Mouse (Mus musculus) hindbrain, embryonic 12.5 days (tissue): Measurements from ENCODE around the gene Stxbp1. TPM values are rescaled to one million over a fixed set of nuclear protein-coding genes. Genes with fewer than 3 reads are reported as not detected.
"Not testable (repeated sequence)": the region's sequence is repeated elsewhere in the genome, so short reads cannot be mapped to it uniquely, and the experiment has no call there.

Experiments used
- ATAC-seq: fragments of 200-750 bp; cut with Nextera tagmentation; 2 replicates; pipeline ENCODE4 v1.8.0; 2017; ENCODE audit warnings: moderate TSS enrichment; ENCODE audit not compliant: low FRiP score
- H3K27ac ChIP-seq: fragments of 300-500 bp; sonication (generic); 2 replicates; pipeline ENCODE4 v1.5.1; 2016; ENCODE audit warnings: mild to moderate bottlenecking
- H3K27me3 ChIP-seq: fragments of 300-500 bp; sonication (generic); 2 replicates; pipeline ENCODE4 v1.6.1; 2016; ENCODE audit warnings: mild to moderate bottlenecking
- H3K36me3 ChIP-seq: fragments of 300-500 bp; sonication (generic); 2 replicates; pipeline ENCODE4 v1.6.1; 2016; ENCODE audit warnings: mild to moderate bottlenecking
- H3K4me1 ChIP-seq: fragments of 300-500 bp; sonication (generic); 2 replicates; pipeline ENCODE4 v1.6.1; 2016
- H3K4me2 ChIP-seq: fragments of 300-500 bp; sonication (generic); replicated peaks from 2 replicates; pipeline ENCODE4 v1.6.1; 2016; ENCODE audit warnings: mild to moderate bottlenecking
- H3K4me3 ChIP-seq: fragments of 300-500 bp; sonication (generic); 2 replicates; pipeline ENCODE4 v1.5.1; 2016; ENCODE audit warnings: mild to moderate bottlenecking
- H3K9ac ChIP-seq: fragments of 300-500 bp; sonication (generic); 2 replicates; pipeline ENCODE4 v1.6.1; 2016; ENCODE audit warnings: mild to moderate bottlenecking, moderate library complexity
- H3K9me3 ChIP-seq: fragments of 300-500 bp; sonication (generic); replicated peaks from 2 replicates; pipeline ENCODE4 v1.6.1; 2016; ENCODE audit warnings: mild to moderate bottlenecking
- WGBS: fragments of 180-500 bp; shearing (Covaris S2); methylation state at CpG from one replicate; pipeline ENCODE4 v1.1.7; 2016; 5-methylcytosine and 5-hydroxymethylcytosine counted together
- polyA plus RNA-seq: library from polyadenylated mRNA; unstranded; fragments of >200 nt; fragmentation: Nextera tagmentation; extraction: Ambion mirVana; gene quantifications from 2 replicates; pipeline ENCODE4 v1.2.1, GENCODE M21; 2016

Stxbp1 gene
- polyA plus RNA-seq, 1 experiment from 2014 or later, result 102 TPM

DNA sequence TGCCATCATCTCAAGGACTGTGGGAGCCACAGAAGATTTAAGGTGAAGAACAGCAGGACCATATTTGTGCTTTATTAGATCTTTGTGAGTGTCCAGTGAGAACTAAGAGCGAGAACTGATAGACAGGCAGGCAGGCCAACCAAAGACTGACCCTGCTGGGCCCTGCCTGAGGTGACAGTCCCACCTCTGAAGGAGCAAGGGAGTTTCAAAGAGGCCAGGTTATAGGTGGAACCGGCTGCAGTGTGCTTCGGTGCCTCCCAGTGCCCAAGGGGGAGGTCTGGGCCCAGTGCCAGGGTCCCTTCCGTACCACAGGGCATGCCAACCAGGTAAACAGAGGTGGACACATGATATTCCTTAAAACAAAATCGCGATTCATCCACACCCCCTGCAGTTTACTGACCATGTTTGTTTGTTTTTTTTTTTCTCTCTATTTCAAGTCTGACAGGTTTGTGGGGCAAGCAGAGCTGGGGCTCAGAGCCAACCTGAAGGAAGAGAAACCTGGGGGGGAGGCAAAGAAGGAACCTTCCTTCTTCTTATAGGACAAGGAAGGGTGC lies 22.8 kb upstream of the Stxbp1 start:
- no peak for ATAC-seq
- H3K4me3 ChIP-seq, result no peak overlapping the region
- 48% methylated on average over 6 of the region's 6 CpGs for WGBS

GRCm38 (mm10) chr2:32867354-32867753 lies 20.3 kb upstream of the Stxbp1 start:
- Histone ChIP-seq H3K27me3 (no peaks in the 10 kb centered on the region), H3K4me1 (no peaks in the 10 kb centered on the region), H3K4me2 (no peak overlapping the region), H3K9ac (no peak overlapping the region), H3K4me3 (no peak overlapping the region), H3K27ac (no peak overlapping the region), H3K9me3 (no peaks in the 10 kb centered on the region), H3K36me3 (no peaks in the 10 kb centered on the region)
- no peak for ATAC-seq
- 79% methylated on average over 4 of the region's 4 CpGs for WGBS

More for the DNA sequence above, 22.8 kb upstream of the Stxbp1 start:
- H3K4me2 ChIP-seq, result no peak overlapping the region
- no peak overlapping the region for H3K9ac ChIP-seq
- no peaks in the 10 kb centered on the region for H3K36me3 ChIP-seq
- no peaks in the 10 kb centered on the region for H3K9me3 ChIP-seq
- H3K4me1 ChIP-seq, result peaks cover 9% of the 10 kb centered on the region
- H3K27me3 ChIP-seq, result no peaks in the 10 kb centered on the region
- H3K27ac ChIP-seq, result no peak overlapping the region

DNA sequence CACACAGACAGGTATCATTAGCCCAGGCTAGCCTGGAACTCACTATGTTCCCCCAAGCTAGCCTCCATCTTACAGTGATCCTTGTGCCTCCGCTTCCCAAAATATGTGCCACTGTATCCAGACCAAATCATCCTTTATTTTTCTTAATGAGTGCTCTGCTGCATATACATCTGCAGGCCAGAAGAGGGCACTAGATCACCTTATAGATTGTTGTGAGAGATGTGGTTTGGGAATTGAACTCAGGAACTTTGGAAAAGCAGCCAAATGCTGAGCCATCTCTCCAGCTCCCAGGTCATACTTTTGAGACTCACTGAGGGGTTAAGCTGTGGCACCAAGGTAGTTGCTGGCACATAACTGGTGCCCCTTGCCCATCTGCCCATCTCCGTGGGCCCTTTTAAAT lies 17.7 kb upstream of the Stxbp1 start:
- no peak overlapping the region for H3K4me3 ChIP-seq
- H3K27me3 ChIP-seq, result no peaks in the 10 kb centered on the region
- H3K36me3 ChIP-seq, result no peaks in the 10 kb centered on the region
- no peak overlapping the region for H3K4me2 ChIP-seq
- H3K4me1 ChIP-seq, result no peaks in the 10 kb centered on the region
- H3K27ac ChIP-seq, result no peak overlapping the region
- H3K9me3 ChIP-seq, result no peaks in the 10 kb centered on the region
- 66% methylated on average over 2 of the region's 2 CpGs for WGBS
- H3K9ac ChIP-seq, result no peak overlapping the region
- ATAC-seq, result no peak

GRCm38 (mm10) chr2:32863317-32863716 lies 16.3 kb upstream of the Stxbp1 start:
- WGBS, result 90% methylated on average over 3 of the region's 3 CpGs
- Histone ChIP-seq H3K9ac (no peak overlapping the region), H3K9me3 (no peaks in the 10 kb centered on the region), H3K4me1 (no peaks in the 10 kb centered on the region), H3K27ac (no peak overlapping the region), H3K4me2 (no peak overlapping the region), H3K4me3 (no peak overlapping the region), H3K27me3 (no peaks in the 10 kb centered on the region), H3K36me3 (no peaks in the 10 kb centered on the region)
- no peak for ATAC-seq

GRCm38 (mm10) chr2:32860799-32861198 lies 13.8 kb upstream of the Stxbp1 start:
- no peak overlapping the region for H3K4me3 ChIP-seq
- H3K27me3 ChIP-seq, result no peaks in the 10 kb centered on the region
- no peaks in the 10 kb centered on the region for H3K9me3 ChIP-seq
- WGBS, result 82% methylated on average over 8 of the region's 8 CpGs
- no peak overlapping the region for H3K27ac ChIP-seq
- no peaks in the 10 kb centered on the region; the same call in 1 of the 2 replicates for H3K4me1 ChIP-seq
- ATAC-seq, result no peak
- H3K9ac ChIP-seq, result no peak overlapping the region
- no peaks in the 10 kb centered on the region for H3K36me3 ChIP-seq
- H3K4me2 ChIP-seq, result no peak overlapping the region

- WGBS, result 83% methylated on average over 5 of the region's 5 CpGs
- Histone ChIP-seq H3K4me1 (no peaks in the 10 kb centered on the region; the same call in 1 of the 2 replicates), H3K27me3 (no peaks in the 10 kb centered on the region), H3K27ac (no peak overlapping the region), H3K36me3 (no peaks in the 10 kb centered on the region), H3K4me2 (no peak overlapping the region), H3K9me3 (no peaks in the 10 kb centered on the region), H3K9ac (no peak overlapping the region), H3K4me3 (no peak overlapping the region)
- ATAC-seq, result no peak
These were observed 12.6 kb upstream of the Stxbp1 start for GRCm38 (mm10) chr2:32859622-32860012.

GRCm38 (mm10) chr2:32859010-32859621 lies 12.1 kb upstream of the Stxbp1 start:
- Histone ChIP-seq H3K9ac (no peak overlapping the region), H3K27ac (no peak overlapping the region), H3K4me2 (no peak overlapping the region), H3K4me1 (no peaks in the 10 kb centered on the region; the same call in 1 of the 2 replicates), H3K36me3 (no peaks in the 10 kb centered on the region), H3K4me3 (no peak overlapping the region), H3K9me3 (no peaks in the 10 kb centered on the region), H3K27me3 (no peaks in the 10 kb centered on the region)
- peak; percentile 51 for ATAC-seq
- WGBS, result 47% methylated on average over 10 of the region's 10 CpGs

DNA sequence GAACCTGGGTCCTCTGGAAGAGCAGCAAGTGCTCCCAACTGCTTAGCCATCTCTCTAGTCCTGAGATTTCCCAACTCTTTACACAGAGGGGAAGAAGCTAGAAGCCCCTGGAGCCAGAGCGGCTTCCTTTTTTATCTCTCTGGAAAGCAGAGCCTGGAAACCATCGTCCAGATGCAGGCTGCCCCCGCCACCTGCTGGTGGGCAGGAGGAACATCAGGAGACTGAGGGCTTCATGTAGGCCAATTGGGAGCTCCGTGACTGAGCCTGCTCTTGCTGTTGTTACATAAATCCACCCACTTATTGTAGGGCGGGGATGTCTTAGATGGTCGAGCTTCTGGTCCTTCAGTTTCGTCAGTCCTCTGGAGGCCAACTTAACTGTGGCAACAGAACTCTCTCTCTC lies 10.5 kb upstream of the Stxbp1 start:
- Histone ChIP-seq H3K4me2 (no peak overlapping the region), H3K9ac (no peak overlapping the region), H3K27ac (no peak overlapping the region), H3K27me3 (peaks cover 4% of the 10 kb centered on the region; the same call in 1 of the 2 replicates), H3K9me3 (no peaks in the 10 kb centered on the region), H3K4me1 (peaks cover under 1% of the 10 kb centered on the region), H3K36me3 (no peaks in the 10 kb centered on the region), H3K4me3 (no peak overlapping the region)
- ATAC-seq, result 0 out of 2 replicates have a peak, but pooled peaks have one; percentile 42
- 2% methylated on average over 7 of the region's 7 CpGs for WGBS

- H3K27ac ChIP-seq, result no peak overlapping the region
- no peaks in the 10 kb centered on the region for H3K9me3 ChIP-seq
- H3K9ac ChIP-seq, result no peak overlapping the region
- ATAC-seq, result no peak
- no peak overlapping the region for H3K4me3 ChIP-seq
- H3K27me3 ChIP-seq, result peaks cover 19% of the 10 kb centered on the region
- 40% methylated on average over 5 of the region's 5 CpGs for WGBS
- H3K4me1 ChIP-seq, result peaks cover 7% of the 10 kb centered on the region
- H3K4me2 ChIP-seq, result no peak overlapping the region
- no peaks in the 10 kb centered on the region for H3K36me3 ChIP-seq
These were observed 8.9 kb upstream of the Stxbp1 start for GRCm38 (mm10) chr2:32855790-32856465.

DNA sequence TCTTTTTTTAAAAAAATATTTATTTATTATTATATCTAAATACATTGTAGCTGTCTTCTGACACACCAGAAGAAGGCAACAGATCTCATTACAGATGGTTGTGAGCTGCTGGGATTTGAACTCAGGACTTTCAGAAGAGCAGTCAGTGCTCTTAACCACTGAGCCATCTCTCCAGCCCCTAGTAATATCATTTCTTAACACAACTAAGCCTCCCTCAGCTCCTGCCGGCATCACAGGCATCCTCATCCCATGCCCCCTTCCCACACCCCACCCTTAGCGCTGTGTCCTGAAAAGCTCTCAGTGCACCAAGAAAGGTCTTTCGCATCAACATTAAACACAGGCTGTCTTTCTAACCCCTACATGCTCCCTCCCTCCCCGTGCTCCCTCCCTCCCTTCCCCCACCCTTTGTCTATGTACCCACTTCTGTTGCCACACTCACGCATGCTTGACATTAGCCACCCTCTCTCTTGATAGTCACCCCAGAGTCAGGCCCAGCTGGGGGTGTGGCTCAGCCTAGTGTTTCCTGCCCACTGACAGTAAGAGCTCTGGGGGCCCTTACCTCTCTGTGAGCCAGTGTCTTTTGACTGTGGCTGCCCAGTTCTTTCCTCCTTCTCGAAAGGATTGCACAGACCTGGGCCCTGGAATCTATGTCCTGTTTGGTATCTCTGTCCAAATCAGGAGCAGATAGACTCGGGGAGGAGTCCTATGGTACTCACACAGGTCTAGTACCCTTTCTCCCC lies 8.2 kb upstream of the Stxbp1 start:
- H3K9ac ChIP-seq, result no peak overlapping the region
- no peaks in the 10 kb centered on the region for H3K9me3 ChIP-seq
- no peak overlapping the region for H3K4me3 ChIP-seq
- H3K27ac ChIP-seq, result no peak overlapping the region
- no peaks in the 10 kb centered on the region for H3K36me3 ChIP-seq
- H3K4me2 ChIP-seq, result no peak overlapping the region
- 69% methylated on average over 7 of the region's 7 CpGs for WGBS
- H3K27me3 ChIP-seq, result peaks cover 21% of the 10 kb centered on the region
- H3K4me1 ChIP-seq, result peaks cover 7% of the 10 kb centered on the region
- ATAC-seq, result no peak

DNA sequence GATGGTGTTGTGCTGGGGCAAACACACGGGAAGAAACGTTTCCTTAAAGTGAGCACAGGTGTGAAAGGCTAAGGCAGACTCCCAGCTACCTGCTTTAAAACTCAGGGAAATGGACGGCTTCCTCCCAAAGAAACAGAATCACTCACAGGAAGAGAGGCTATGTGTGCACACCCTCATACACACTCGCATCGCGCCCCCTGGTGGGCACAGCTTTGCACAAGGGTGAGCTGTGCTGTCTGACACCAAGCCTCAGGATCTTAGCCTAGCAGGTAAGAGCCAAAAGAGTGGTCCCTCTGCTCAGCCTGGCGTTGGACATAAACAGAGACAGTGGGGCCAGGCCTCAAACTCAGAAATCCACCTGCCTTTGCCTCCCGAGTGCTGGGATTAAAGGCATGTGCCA lies 7.2 kb upstream of the Stxbp1 start:
- Histone ChIP-seq H3K36me3 (no peaks in the 10 kb centered on the region), H3K27me3 (peaks cover 21% of the 10 kb centered on the region), H3K4me1 (peaks cover 7% of the 10 kb centered on the region), H3K9me3 (no peaks in the 10 kb centered on the region), H3K27ac (no peak overlapping the region), H3K4me2 (no peak overlapping the region), H3K4me3 (no peak overlapping the region), H3K9ac (no peak overlapping the region)
- 9% methylated on average over 8 of the region's 8 CpGs for WGBS
- 0 out of 2 replicates have a peak, but pooled peaks have one; percentile 55 for ATAC-seq

- H3K4me3 ChIP-seq, H3K36me3 ChIP-seq, H3K4me1 ChIP-seq, H3K27ac ChIP-seq, ATAC-seq, H3K9me3 ChIP-seq, H3K4me2 ChIP-seq, H3K9ac ChIP-seq: not testable (repeated sequence)
- 65% methylated on average over 4 of the region's 4 CpGs for WGBS
- peaks cover 21% of the 10 kb centered on the region for H3K27me3 ChIP-seq
These were observed 6.7 kb upstream of the Stxbp1 start for GRCm38 (mm10) chr2:32853716-32854115.
